Mouse (Mus musculus): ENCODE data around the gene Phlda3. TPM values are rescaled to one million over a fixed set of nuclear protein-coding genes. Genes with fewer than 3 reads are reported as not detected.
A peak's percentile ranks its signal among the peaks of the same experiment; 100 is the strongest.

Phlda3 gene
- polyA plus RNA-seq, 1 experiment from 2014 or later, result 22.0 TPM

- Histone ChIP-seq H3K27me3 (replicated peaks; ENCODE audit: control insufficient read depth, insufficient read depth, low read length) (no peaks in the 10 kb centered on the region), H3K4me2 (replicated peaks; ENCODE audit: low read depth) (no peak overlapping the region), H3K9ac (ENCODE audit: low read depth, low read length) (no peak overlapping the region), H3K36me3 (ENCODE audit: control insufficient read depth, insufficient read depth) (no peaks in the 10 kb centered on the region), H3K27ac (ENCODE audit: low read depth, low read length) (no peak overlapping the region), H3K4me3 (ENCODE audit: low read depth, low read length) (no peak overlapping the region), H3K4me1 (replicated peaks; ENCODE audit: control insufficient read depth, insufficient read depth, low read length) (no peaks in the 10 kb centered on the region; the same call in 1 of the 2 replicates), H3K9me3 (ENCODE audit: control insufficient read depth) (no peaks in the 10 kb centered on the region)
- WGBS, result 47% methylated on average over 7 of the region's 7 CpGs
- ATAC-seq, result no peak
- TF ChIP-seq CTCF (IDR thresholded peaks at IDR 0.05; ENCODE audit: low read depth), result no peak
Measured at GRCm38 (mm10) chr1:135725936-135726335, 40.0 kb upstream of the Phlda3 start.

GRCm38 (mm10) chr1:135728631-135729366 lies 37.1 kb upstream of the Phlda3 start:
- peaks cover 10% of the 10 kb centered on the region; the same call in 1 of the 2 replicates for H3K4me1 ChIP-seq (replicated peaks; ENCODE audit: control insufficient read depth, insufficient read depth, low read length)
- peak overlapping the region; percentile 70 for H3K9ac ChIP-seq (ENCODE audit: low read depth, low read length)
- peak; percentile 76 for ATAC-seq
- H3K4me2 ChIP-seq (replicated peaks; ENCODE audit: low read depth), result peak overlapping the region; percentile 74
- no peaks in the 10 kb centered on the region for H3K36me3 ChIP-seq (ENCODE audit: control insufficient read depth, insufficient read depth)
- peak overlapping the region; percentile 75 for H3K27ac ChIP-seq (ENCODE audit: low read depth, low read length)
- no peaks in the 10 kb centered on the region for H3K9me3 ChIP-seq (ENCODE audit: control insufficient read depth)
- no peaks in the 10 kb centered on the region for H3K27me3 ChIP-seq (replicated peaks; ENCODE audit: control insufficient read depth, insufficient read depth, low read length)
- H3K4me3 ChIP-seq (ENCODE audit: low read depth, low read length), result peak overlapping the region; percentile 68
- WGBS, result 2% methylated on average over 35 of the region's 35 CpGs
- TF ChIP-seq CTCF (IDR thresholded peaks at IDR 0.05; ENCODE audit: low read depth), result no peak

DNA sequence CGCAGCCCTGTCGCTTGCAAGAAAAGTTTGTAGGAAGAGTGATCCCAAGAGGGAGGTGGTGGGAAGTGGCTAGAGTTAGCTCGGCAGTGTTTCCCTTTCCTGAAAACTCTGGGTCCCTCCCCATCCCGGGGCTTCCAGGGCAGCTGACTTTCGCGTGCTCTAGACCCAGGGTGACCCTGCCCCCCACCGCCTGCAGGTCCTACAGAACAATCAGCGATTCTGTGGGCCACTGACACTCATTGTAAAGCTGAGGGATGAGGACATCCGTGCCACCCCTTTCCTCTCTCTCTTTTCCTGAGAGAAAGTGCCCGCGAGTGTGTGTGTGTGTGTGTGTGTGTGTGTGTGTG lies 36.6 kb upstream of the Phlda3 start:
- TF ChIP-seq CTCF (IDR thresholded peaks at IDR 0.05; ENCODE audit: low read depth), result no peak
- Histone ChIP-seq H3K4me1 (replicated peaks; ENCODE audit: control insufficient read depth, insufficient read depth, low read length) (peaks cover 14% of the 10 kb centered on the region; the same call in 1 of the 2 replicates), H3K4me3 (ENCODE audit: low read depth, low read length) (peak overlapping the region; percentile 68), H3K27ac (ENCODE audit: low read depth, low read length) (peak overlapping the region; percentile 75), H3K36me3 (ENCODE audit: control insufficient read depth, insufficient read depth) (no peaks in the 10 kb centered on the region), H3K27me3 (replicated peaks; ENCODE audit: control insufficient read depth, insufficient read depth, low read length) (no peaks in the 10 kb centered on the region), H3K9me3 (ENCODE audit: control insufficient read depth) (no peaks in the 10 kb centered on the region), H3K4me2 (replicated peaks; ENCODE audit: low read depth) (peak overlapping the region; percentile 74), H3K9ac (ENCODE audit: low read depth, low read length) (peak overlapping the region; percentile 70)
- 1% methylated on average over 11 of the region's 11 CpGs for WGBS
- ATAC-seq, result peak; percentile 34; the same call in 1 of the 2 replicates

DNA sequence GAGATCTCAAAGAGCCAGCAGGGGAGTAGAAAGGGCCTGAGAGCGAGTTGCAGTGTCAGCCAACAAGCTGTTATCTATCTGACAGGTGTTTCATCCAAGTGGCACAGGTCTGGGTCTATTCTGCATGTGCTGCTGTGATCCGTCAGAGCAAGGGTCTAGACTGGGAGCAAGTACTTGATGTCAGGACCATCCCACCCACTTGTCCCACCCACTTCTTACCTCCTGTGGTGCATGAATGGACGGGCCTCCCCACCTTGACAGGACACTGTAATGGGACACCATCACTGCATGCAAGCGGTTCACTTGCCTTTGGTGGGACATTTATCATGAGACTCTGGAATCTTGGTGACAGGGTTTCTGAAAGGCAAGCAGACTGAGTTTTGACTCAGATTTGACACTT lies 36.1 kb upstream of the Phlda3 start:
- Histone ChIP-seq H3K36me3 (ENCODE audit: control insufficient read depth, insufficient read depth) (no peaks in the 10 kb centered on the region), H3K9me3 (ENCODE audit: control insufficient read depth) (no peaks in the 10 kb centered on the region), H3K9ac (ENCODE audit: low read depth, low read length) (peak overlapping the region; percentile 70; the same call in 1 of the 2 replicates), H3K27me3 (replicated peaks; ENCODE audit: control insufficient read depth, insufficient read depth, low read length) (no peaks in the 10 kb centered on the region), H3K27ac (ENCODE audit: low read depth, low read length) (peak overlapping the region; percentile 75), H3K4me2 (replicated peaks; ENCODE audit: low read depth) (peak overlapping the region; percentile 74), H3K4me1 (replicated peaks; ENCODE audit: control insufficient read depth, insufficient read depth, low read length) (peaks cover 14% of the 10 kb centered on the region; the same call in 1 of the 2 replicates), H3K4me3 (ENCODE audit: low read depth, low read length) (peak overlapping the region; percentile 68)
- 20% methylated on average over 4 of the region's 4 CpGs for WGBS
- no peak for ATAC-seq
- no peak for TF ChIP-seq CTCF (IDR thresholded peaks at IDR 0.05; ENCODE audit: low read depth)

DNA sequence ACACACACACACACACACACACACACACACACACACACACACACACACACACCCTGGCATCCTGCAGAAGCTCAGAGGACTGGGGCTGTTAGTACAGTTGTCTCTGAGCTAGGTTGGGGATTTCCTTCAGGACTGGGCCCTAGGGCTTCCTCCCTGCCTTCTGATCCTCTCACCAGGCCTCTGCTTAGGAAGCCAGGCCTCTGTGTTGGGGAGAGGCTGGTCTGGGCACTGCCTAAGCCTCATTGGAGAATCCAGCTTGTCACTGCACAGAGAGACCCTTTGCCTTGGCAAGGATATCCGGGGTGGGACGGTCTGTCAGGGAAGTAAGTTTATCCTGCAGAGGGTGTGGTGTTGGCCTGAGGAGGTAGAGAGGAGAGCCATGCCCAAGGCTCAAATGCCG lies 35.6 kb upstream of the Phlda3 start:
- 15% methylated on average over 3 of the region's 3 CpGs for WGBS
- peak overlapping the region; percentile 45 for H3K9ac ChIP-seq (ENCODE audit: low read depth, low read length)
- H3K4me3 ChIP-seq (ENCODE audit: low read depth, low read length), result peak overlapping the region; percentile 68
- no peaks in the 10 kb centered on the region for H3K27me3 ChIP-seq (replicated peaks; ENCODE audit: control insufficient read depth, insufficient read depth, low read length)
- peak overlapping the region; percentile 74 for H3K4me2 ChIP-seq (replicated peaks; ENCODE audit: low read depth)
- H3K4me1 ChIP-seq (replicated peaks; ENCODE audit: control insufficient read depth, insufficient read depth, low read length), result peaks cover 14% of the 10 kb centered on the region; the same call in 1 of the 2 replicates
- H3K9me3 ChIP-seq (ENCODE audit: control insufficient read depth), result no peaks in the 10 kb centered on the region
- peak overlapping the region; percentile 75 for H3K27ac ChIP-seq (ENCODE audit: low read depth, low read length)
- 0 out of 2 replicates have a peak, but pooled peaks cover under 1% of the 10 kb centered on the region for H3K36me3 ChIP-seq (ENCODE audit: control insufficient read depth, insufficient read depth)
- ATAC-seq, result no peak
- TF ChIP-seq CTCF (IDR thresholded peaks at IDR 0.05; ENCODE audit: low read depth), result no peak

DNA sequence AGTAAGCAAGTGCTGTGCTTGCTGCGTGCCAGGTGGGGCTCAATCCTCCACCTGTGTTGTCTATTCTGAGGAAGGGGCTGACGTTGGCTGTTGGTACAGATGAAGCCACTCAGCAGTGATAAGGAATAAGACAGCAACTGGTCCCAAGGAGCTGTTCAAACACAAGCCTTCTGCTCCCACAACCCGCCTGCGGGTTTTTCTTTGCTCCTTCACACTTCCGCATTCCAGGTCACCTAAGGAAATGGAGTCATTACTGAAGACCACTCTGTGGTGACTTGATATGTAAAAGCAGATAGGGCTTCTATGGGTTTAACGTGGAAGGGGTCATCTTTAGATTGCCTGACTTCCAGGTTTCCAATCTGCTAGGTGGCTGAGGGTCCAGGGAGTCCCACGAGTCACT lies 34.5 kb upstream of the Phlda3 start:
- H3K36me3 ChIP-seq (ENCODE audit: control insufficient read depth, insufficient read depth), result peaks cover 5% of the 10 kb centered on the region; the same call in 1 of the 2 replicates
- peaks cover 14% of the 10 kb centered on the region; the same call in 1 of the 2 replicates for H3K4me1 ChIP-seq (replicated peaks; ENCODE audit: control insufficient read depth, insufficient read depth, low read length)
- peak overlapping the region; percentile 68; the same call in 1 of the 2 replicates for H3K4me3 ChIP-seq (ENCODE audit: low read depth, low read length)
- no peak for TF ChIP-seq CTCF (IDR thresholded peaks at IDR 0.05; ENCODE audit: low read depth)
- 22% methylated on average over 7 of the region's 7 CpGs for WGBS
- H3K4me2 ChIP-seq (replicated peaks; ENCODE audit: low read depth), result peak overlapping the region; percentile 74
- H3K27me3 ChIP-seq (replicated peaks; ENCODE audit: control insufficient read depth, insufficient read depth, low read length), result no peaks in the 10 kb centered on the region
- no peak for ATAC-seq
- H3K9ac ChIP-seq (ENCODE audit: low read depth, low read length), result peak overlapping the region; percentile 40; the same call in 1 of the 2 replicates
- H3K9me3 ChIP-seq (ENCODE audit: control insufficient read depth), result no peaks in the 10 kb centered on the region
- H3K27ac ChIP-seq (ENCODE audit: low read depth, low read length), result peak overlapping the region; percentile 75

Data from intestine, postnatal 0 days (tissue).